Mouse (Mus musculus) megakaryocyte progenitor cell, adult 5-6 weeks (primary cell): Measurements from ENCODE around the gene Mvk. TPM values are rescaled to one million over a fixed set of nuclear protein-coding genes. Genes with fewer than 3 reads are reported as not detected.

ENCODE experiments used
- ATAC-seq: replicated peaks from 2 replicates; pipeline ENCODE4 v1.8.0; 2016; ENCODE audit warnings: mild to moderate bottlenecking, moderate TSS enrichment, inconsistent platforms; ENCODE audit not compliant: poor library complexity
- total RNA-seq, 2 experiments: library from RNA; stranded (forward) in 1 of 2; stranded (reverse) in 1 of 2; fragments of 157-497, 149-512 nt in 1 of 2; fragments of 200-1000 nt in 1 of 2; gene quantifications; 2 replicates each; pipeline versions ENCODE4 v1.2.3 to v1.2.4; 2015 to 2017

Mvk gene
- total RNA-seq, 2 experiments from 2014 or later, result 7.0 to 8.1 TPM

GRCm38 (mm10) chr5:114507964-114508363 is 63.9 kb downstream of the Mvk start:
- ATAC-seq, result no peak

- no peak for ATAC-seq
These were observed 65.4 kb downstream of the Mvk start for GRCm38 (mm10) chr5:114509461-114509860.

Other genes with a start within 250 kb of the Mvk start
- gene Foxn4, start 170.5 kb upstream of the Mvk start, total RNA-seq (2015), result not detected in 2 replicates
- not detected in 2 replicates for gene Foxn4, start 170.5 kb upstream of the Mvk start, total RNA-seq (2017)
- 1.5 and 1.6 TPM in 2 replicates for gene Myo1h, start 155.1 kb upstream of the Mvk start, total RNA-seq (2015)
- gene Myo1h, start 155.1 kb upstream of the Mvk start, total RNA-seq (2017), result 0.58 and 2.0 TPM in 2 replicates
- gene Kctd10, start 63.8 kb upstream of the Mvk start, total RNA-seq (2015), result 17.8 and 19.8 TPM in 2 replicates
- 35.8 and 38.6 TPM in 2 replicates for gene Kctd10, start 63.8 kb upstream of the Mvk start, total RNA-seq (2017)
- 26.5 and 26.6 TPM in 2 replicates for gene Ube3b, start 63.7 kb upstream of the Mvk start, total RNA-seq (2015)
- 16.7 and 18.5 TPM in 2 replicates for gene Ube3b, start 63.7 kb upstream of the Mvk start, total RNA-seq (2017)
- 5.6 and 8.2 TPM in 2 replicates for gene Mmab, start 209 bp upstream of the Mvk start, total RNA-seq (2015)
- gene Mmab, start 209 bp upstream of the Mvk start, total RNA-seq (2017), result 14.4 and 20.6 TPM in 2 replicates
- 0.47 and 0.88 TPM in 2 replicates for gene Fam222a, start 123.7 kb downstream of the Mvk start, total RNA-seq (2015)
- gene Fam222a, start 123.7 kb downstream of the Mvk start, total RNA-seq (2017), result 0.04 TPM in 1 of 2 replicates, not detected in the other
- 0.15 and 0.25 TPM in 2 replicates for gene Trpv4, start 214.2 kb downstream of the Mvk start, total RNA-seq (2015)
- 0.17 TPM in 1 of 2 replicates, not detected in the other for gene Trpv4, start 214.2 kb downstream of the Mvk start, total RNA-seq (2017)
- gene Gltp, start 246.7 kb downstream of the Mvk start, total RNA-seq (2015), result 94.3 and 101 TPM in 2 replicates
- 46.1 and 48.6 TPM in 2 replicates for gene Gltp, start 246.7 kb downstream of the Mvk start, total RNA-seq (2017)